Mouse (Mus musculus) forebrain, embryonic 11.5 days (tissue): ENCODE measurements at regions not wholly inside any gene's neighbourhood (a gene's known extent, or its start where the extent isn't known, plus 50 kb on each side); places are given as distances from the start of the nearest gene placed in this dataset.

Experiments used
- ATAC-seq: fragments of 200-750 bp; cut with Nextera tagmentation; replicated peaks from 2 replicates; pipeline ENCODE4 v1.8.0; 2017; ENCODE audit warnings: moderate TSS enrichment; ENCODE audit not compliant: low FRiP score
- DNase-seq: peaks from one replicate; pipeline ENCODE4 v3.0.0-alpha.2; 2017; ENCODE audit warnings: low spot score
- H3K27ac ChIP-seq: fragments of 300-500 bp; sonication (generic); 2 replicates; pipeline ENCODE4 v1.5.1; 2014; ENCODE audit warnings: low read depth, low read length
- H3K27me3 ChIP-seq: fragments of 300-500 bp; sonication (generic); 2 replicates; pipeline ENCODE4 v1.6.1; 2014; ENCODE audit warnings: mild to moderate bottlenecking, low read length, mixed read lengths; ENCODE audit not compliant: control insufficient read depth, insufficient read depth
- H3K36me3 ChIP-seq: fragments of 300-500 bp; sonication (generic); 2 replicates; pipeline ENCODE4 v1.6.1; 2014; ENCODE audit warnings: mild to moderate bottlenecking, low read length, moderate library complexity, mixed read lengths; ENCODE audit not compliant: control insufficient read depth, insufficient read depth
- H3K4me1 ChIP-seq: fragments of 300-500 bp; sonication (generic); replicated peaks from 2 replicates; pipeline ENCODE4 v1.6.1; 2014; ENCODE audit warnings: low read length, mixed read lengths; ENCODE audit not compliant: control insufficient read depth, insufficient read depth
- H3K4me2 ChIP-seq: fragments of 300-500 bp; sonication (generic); 2 replicates; pipeline ENCODE4 v1.6.1; 2014; ENCODE audit warnings: low read depth, mild to moderate bottlenecking, low read length, moderate library complexity, mixed read lengths; ENCODE audit not compliant: severe bottlenecking
- H3K4me3 ChIP-seq: fragments of 300-500 bp; sonication (generic); 2 replicates; pipeline ENCODE4 v1.5.1; 2014; ENCODE audit warnings: low read depth, low read length
- H3K9ac ChIP-seq: fragments of 300-500 bp; sonication (generic); 2 replicates; pipeline ENCODE4 v1.6.1; 2014; ENCODE audit warnings: low read length
- H3K9me3 ChIP-seq: fragments of 300-500 bp; sonication (generic); 2 replicates; pipeline ENCODE4 v1.6.1; 2016; ENCODE audit warnings: low read length, mixed read lengths; ENCODE audit not compliant: control insufficient read depth
- WGBS: fragments of 180-500 bp; shearing (Covaris S2); extraction: QIAGEN DNeasy Blood & Tissue Kit; methylation state at CpG from one replicate; pipeline ENCODE4 v1.1.7; 2014; 5-methylcytosine and 5-hydroxymethylcytosine counted together

DNA sequence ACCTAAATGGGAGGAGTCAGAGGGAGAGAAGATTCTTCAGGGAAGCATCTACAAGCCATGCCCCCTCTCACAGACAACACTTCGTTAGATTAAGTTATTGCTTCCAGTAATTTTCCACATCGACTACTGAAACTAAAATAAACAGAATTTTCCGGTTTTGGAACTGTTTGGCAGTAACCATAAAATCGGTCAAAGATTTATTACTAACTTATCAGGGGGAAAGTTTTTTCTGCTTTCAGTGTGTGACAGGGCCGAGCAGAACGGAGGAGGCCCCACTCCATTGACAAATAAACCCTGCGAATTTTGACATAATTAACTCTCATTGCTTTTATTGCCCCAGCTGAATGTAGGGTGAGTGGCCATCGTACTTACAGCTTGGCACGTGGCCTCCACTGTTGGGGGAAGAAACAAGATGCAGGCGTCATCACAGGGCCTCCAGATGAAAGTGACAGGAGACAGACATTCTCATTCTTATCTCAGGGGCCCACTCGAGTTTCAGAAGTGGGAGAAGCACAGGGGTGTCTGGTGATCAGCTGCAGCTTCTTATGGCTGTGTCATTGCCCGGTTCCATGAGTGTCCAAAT lies 229.6 kb upstream of the Foxq1 start:
- Histone ChIP-seq H3K4me1 (no peaks in the 10 kb centered on the region), H3K4me3 (no peak overlapping the region), H3K9me3 (no peaks in the 10 kb centered on the region), H3K4me2 (no peak overlapping the region), H3K9ac (no peak overlapping the region), H3K27ac (no peak overlapping the region), H3K36me3 (no peaks in the 10 kb centered on the region), H3K27me3 (no peaks in the 10 kb centered on the region)
- ATAC-seq (no peak), DNase-seq (no peak)
- WGBS: 83% methylated on average over 12 of the region's 12 CpGs

DNA sequence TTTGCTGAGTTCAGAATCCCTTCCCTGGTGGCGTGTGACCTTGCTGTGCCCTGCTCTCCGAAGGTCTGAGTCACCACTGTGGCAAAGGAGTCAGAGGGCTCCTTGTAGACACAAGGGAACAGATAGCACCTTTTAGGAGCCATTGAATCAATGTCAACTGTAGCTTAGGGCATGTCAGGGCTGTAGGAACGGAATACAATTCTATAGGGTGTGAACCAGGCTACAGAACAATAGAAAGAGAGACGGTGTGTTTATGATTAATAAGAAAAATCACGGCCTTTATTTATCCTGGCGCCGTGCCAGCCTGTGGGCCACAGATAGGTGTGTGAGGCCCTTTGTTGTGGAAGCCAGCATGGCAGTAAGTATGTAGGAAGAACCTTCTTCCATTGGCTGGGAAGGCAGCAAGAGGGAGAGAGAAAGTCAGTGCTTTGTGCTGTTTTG lies 228.4 kb upstream of the Foxq1 start:
- H3K27me3 ChIP-seq: no peaks in the 10 kb centered on the region
- H3K4me2 ChIP-seq: no peak overlapping the region
- H3K36me3 ChIP-seq: no peaks in the 10 kb centered on the region
- no peak overlapping the region for H3K27ac ChIP-seq
- H3K4me1 ChIP-seq: no peaks in the 10 kb centered on the region
- no peak for ATAC-seq
- no peak overlapping the region for H3K9ac ChIP-seq
- no peaks in the 10 kb centered on the region for H3K9me3 ChIP-seq
- H3K4me3 ChIP-seq: no peak overlapping the region
- DNase-seq: no peak
- 85% methylated on average over 7 of the region's 7 CpGs for WGBS

DNA sequence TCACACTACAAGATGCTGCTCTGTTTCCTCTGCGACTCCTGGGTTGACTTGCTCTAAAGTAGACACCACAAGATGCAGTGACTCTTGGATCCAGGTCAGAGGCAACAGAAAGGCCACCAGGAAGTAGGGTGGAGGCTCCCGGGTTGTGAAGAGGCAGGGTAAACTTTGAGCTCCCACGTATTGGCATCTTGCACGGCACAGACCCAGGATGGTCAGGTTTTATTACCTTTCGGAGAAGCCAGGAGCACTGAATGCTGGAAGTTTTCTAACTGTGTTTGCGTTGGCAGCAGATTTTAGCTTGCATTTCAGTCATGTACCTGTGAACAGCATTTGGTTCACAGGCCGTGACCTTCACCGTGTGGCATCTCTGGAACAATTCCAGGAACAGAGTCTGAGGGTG lies 227.2 kb upstream of the Foxq1 start:
- H3K9ac ChIP-seq: no peak overlapping the region
- 88% methylated on average over 8 of the region's 8 CpGs for WGBS
- DNase-seq: no peak

DNA sequence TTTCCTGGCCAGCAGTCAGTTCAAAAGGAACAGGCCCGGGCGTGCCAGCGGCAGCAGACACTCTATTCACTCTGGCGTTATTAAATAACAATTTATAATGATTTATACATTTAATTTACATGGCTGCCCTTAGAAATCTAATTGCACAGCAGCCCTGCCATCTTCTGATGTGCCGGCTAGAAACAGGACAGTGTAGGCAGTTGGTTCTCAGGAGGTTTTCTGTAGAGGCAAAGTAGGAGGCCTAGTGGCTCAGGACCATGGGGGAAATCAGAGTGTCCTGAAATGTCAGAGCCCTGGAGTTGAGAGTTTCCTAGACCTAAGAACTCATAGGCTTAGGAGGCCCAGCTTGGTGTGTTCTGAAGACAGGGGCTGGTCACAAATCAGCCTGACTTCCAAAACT lies 225.2 kb upstream of the Foxq1 start:
- WGBS: 86% methylated on average over 5 of the region's 5 CpGs
- ATAC-seq (no peak), DNase-seq (no peak)
- H3K9me3 ChIP-seq: no peaks in the 10 kb centered on the region
- H3K36me3 ChIP-seq: no peaks in the 10 kb centered on the region
- H3K27me3 ChIP-seq: no peaks in the 10 kb centered on the region
- H3K4me3 ChIP-seq: no peak overlapping the region
- H3K4me1 ChIP-seq: no peaks in the 10 kb centered on the region
- no peak overlapping the region for H3K4me2 ChIP-seq
- no peak overlapping the region for H3K27ac ChIP-seq
- no peak overlapping the region for H3K9ac ChIP-seq

More for the DNA sequence above, 227.2 kb upstream of the Foxq1 start:
- no peak overlapping the region for H3K4me2 ChIP-seq
- no peak overlapping the region for H3K4me3 ChIP-seq
- no peak for ATAC-seq
- no peaks in the 10 kb centered on the region for H3K9me3 ChIP-seq
- no peak overlapping the region for H3K27ac ChIP-seq
- H3K36me3 ChIP-seq: no peaks in the 10 kb centered on the region
- no peaks in the 10 kb centered on the region for H3K27me3 ChIP-seq
- H3K4me1 ChIP-seq: no peaks in the 10 kb centered on the region

DNA sequence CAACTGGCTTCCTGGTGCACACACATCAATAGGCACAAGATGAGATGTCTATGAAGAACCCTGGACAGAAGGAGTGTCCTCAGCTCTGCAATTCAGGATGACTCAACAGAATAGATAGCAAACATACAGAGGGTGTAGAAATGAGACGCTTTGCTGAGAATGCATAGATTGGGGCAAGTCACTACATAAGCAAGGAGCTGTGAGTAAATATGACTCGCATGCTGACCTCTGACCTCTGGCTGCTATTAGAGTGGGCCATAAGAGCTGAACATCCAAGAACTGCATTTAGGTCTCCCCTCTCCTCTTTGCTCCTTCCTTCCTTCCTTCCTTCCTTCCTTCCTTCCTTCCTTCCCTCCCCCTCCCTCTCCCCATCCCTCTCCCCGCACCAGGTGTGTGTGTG lies 221.0 kb upstream of the Foxq1 start:
- WGBS: 87% methylated on average over 3 of the region's 3 CpGs
- Histone ChIP-seq H3K4me3 (no peak overlapping the region), H3K36me3 (no peaks in the 10 kb centered on the region), H3K27ac (no peak overlapping the region), H3K4me2 (no peak overlapping the region), H3K27me3 (no peaks in the 10 kb centered on the region), H3K9me3 (no peaks in the 10 kb centered on the region), H3K9ac (no peak overlapping the region), H3K4me1 (no peaks in the 10 kb centered on the region)
- ATAC-seq (no peak), DNase-seq (no peak)

DNA sequence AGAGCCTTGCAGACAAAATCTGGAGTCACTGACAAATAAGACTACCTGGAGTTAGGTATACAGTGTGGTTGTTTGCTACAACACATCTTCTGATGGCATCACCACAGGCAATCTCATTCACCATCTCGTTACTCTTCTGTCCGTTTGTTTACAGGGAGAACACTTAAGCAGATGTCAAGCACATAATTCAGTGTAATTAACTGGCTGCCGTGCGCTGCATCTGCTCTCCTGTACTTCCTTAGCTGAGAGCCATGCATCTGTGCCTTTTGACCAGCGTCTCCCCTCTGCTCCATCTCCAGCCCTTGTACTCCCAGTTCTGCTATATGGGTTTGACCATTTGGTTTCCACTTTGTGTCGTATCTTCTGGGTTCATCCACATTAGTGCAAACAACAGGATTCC lies 218.3 kb upstream of the Foxq1 start:
- H3K36me3 ChIP-seq: no peaks in the 10 kb centered on the region
- ATAC-seq: no peak
- WGBS: 63% methylated on average over 6 of the region's 6 CpGs

DNA sequence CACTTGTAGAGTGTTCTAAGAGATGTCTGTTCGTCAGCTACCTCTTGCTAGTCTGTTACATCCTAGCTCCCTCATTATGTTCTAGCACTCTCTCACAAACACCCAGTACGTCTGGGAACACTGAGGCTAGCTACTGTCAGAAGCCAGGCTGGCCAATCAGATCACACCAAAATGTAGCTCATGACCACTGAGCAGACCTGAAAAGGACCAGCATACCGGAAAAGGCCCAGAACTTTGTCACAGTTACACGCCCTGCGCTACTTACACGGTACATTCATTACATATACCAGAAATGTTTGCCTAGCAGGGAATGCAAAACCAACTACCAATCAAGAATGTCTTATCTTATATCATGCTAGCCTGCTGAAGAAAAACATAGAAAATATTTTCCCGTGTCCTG lies 216.5 kb upstream of the Foxq1 start:
- ATAC-seq: no peak
- H3K4me1 ChIP-seq: no peaks in the 10 kb centered on the region
- 90% methylated on average over 7 of the region's 7 CpGs for WGBS
- H3K4me2 ChIP-seq: no peak overlapping the region
- no peaks in the 10 kb centered on the region for H3K36me3 ChIP-seq
- no peak overlapping the region for H3K27ac ChIP-seq
- H3K9ac ChIP-seq: no peak overlapping the region
- no peaks in the 10 kb centered on the region for H3K27me3 ChIP-seq
- DNase-seq: no peak
- no peak overlapping the region for H3K4me3 ChIP-seq
- no peaks in the 10 kb centered on the region for H3K9me3 ChIP-seq

More for the DNA sequence above, 218.3 kb upstream of the Foxq1 start:
- no peaks in the 10 kb centered on the region for H3K4me1 ChIP-seq
- no peak overlapping the region for H3K4me3 ChIP-seq
- no peaks in the 10 kb centered on the region for H3K27me3 ChIP-seq
- no peak overlapping the region for H3K4me2 ChIP-seq
- H3K9me3 ChIP-seq: no peaks in the 10 kb centered on the region
- H3K9ac ChIP-seq: no peak overlapping the region
- H3K27ac ChIP-seq: no peak overlapping the region
- no peak for DNase-seq

DNA sequence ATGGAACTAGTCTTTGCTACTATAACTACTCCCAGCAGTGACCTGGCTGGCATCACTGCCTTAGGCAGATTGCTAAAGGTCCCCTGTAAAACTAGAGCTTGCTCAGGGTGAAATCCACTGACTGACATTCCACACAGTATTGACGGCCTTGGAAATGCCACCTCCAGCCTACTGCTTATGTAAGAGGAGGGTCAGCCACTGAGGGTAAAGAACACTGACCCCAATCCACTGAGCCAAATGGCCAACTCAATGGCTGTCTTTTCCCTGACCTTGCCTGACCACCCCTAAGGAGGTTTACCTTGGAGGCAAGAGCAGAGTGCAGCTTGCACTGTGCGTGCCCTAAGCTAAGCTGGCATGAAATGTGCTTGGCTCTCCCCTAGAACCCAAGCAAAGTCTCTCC lies 216.0 kb upstream of the Foxq1 start:
- DNase-seq (no peak), ATAC-seq (no peak)
- Histone ChIP-seq H3K27me3 (no peaks in the 10 kb centered on the region), H3K9ac (no peak overlapping the region), H3K4me3 (no peak overlapping the region), H3K4me1 (no peaks in the 10 kb centered on the region), H3K9me3 (no peaks in the 10 kb centered on the region), H3K27ac (no peak overlapping the region), H3K4me2 (no peak overlapping the region), H3K36me3 (no peaks in the 10 kb centered on the region)
- WGBS: 85% methylated on average over 2 of the region's 2 CpGs

DNA sequence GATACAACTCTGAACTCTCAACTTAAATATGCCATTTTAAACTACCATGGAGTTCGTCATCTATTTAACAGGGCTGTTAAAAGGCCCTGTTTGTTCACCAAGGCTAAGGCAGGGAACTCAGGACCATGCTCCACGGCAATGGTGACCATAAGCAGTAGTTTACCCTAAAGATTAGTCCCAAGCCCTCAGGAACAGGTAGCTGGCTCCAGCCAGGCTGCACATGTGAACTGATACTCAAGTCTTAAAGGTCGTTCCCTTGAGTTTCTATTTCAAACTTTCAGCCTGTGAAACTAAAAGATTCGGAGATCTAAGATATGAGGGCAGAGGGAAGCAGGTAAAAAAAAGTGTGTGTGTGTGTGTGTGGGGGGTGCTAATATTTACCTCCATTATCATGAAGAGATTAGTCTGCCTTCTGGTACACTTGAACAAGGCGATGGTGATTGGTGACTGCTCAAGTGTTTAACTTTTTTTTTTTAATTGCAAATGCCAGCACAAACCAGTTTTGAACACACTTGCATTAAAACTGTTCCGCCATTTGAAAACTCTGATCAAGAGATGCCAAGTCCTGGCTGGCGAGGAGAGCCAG lies 215.5 kb upstream of the Foxq1 start:
- Histone ChIP-seq H3K27me3 (no peaks in the 10 kb centered on the region), H3K27ac (no peak overlapping the region), H3K4me2 (no peak overlapping the region), H3K9me3 (no peaks in the 10 kb centered on the region), H3K9ac (no peak overlapping the region), H3K4me3 (no peak overlapping the region), H3K36me3 (no peaks in the 10 kb centered on the region), H3K4me1 (no peaks in the 10 kb centered on the region)
- DNase-seq (no peak), ATAC-seq (no peak)
- 78% methylated on average over 7 of the region's 7 CpGs for WGBS
